Mouse (Mus musculus) monocyte, adult 5-6 weeks (primary cell): ENCODE data around the gene Cntnap5a. TPM values are rescaled to one million over a fixed set of nuclear protein-coding genes. Genes with fewer than 3 reads are reported as not detected.

ENCODE experiments used
- ATAC-seq: fragments of 153-309, 156-312 bp; replicated peaks from 2 replicates; pipeline ENCODE4 v1.8.0; 2017; ENCODE audit warnings: mild to moderate bottlenecking; ENCODE audit not compliant: low TSS enrichment, insufficient number of reproducible peaks, severe bottlenecking, poor library complexity, low FRiP score
- total RNA-seq: library from RNA; stranded (forward); fragments of 200-1000, 200-491, 200-594 nt; gene quantifications from 3 replicates; pipeline ENCODE4 v1.2.3, GENCODE M21; 2017

The Cntnap5a gene
- total RNA-seq: not detected in 3 replicates

DNA sequence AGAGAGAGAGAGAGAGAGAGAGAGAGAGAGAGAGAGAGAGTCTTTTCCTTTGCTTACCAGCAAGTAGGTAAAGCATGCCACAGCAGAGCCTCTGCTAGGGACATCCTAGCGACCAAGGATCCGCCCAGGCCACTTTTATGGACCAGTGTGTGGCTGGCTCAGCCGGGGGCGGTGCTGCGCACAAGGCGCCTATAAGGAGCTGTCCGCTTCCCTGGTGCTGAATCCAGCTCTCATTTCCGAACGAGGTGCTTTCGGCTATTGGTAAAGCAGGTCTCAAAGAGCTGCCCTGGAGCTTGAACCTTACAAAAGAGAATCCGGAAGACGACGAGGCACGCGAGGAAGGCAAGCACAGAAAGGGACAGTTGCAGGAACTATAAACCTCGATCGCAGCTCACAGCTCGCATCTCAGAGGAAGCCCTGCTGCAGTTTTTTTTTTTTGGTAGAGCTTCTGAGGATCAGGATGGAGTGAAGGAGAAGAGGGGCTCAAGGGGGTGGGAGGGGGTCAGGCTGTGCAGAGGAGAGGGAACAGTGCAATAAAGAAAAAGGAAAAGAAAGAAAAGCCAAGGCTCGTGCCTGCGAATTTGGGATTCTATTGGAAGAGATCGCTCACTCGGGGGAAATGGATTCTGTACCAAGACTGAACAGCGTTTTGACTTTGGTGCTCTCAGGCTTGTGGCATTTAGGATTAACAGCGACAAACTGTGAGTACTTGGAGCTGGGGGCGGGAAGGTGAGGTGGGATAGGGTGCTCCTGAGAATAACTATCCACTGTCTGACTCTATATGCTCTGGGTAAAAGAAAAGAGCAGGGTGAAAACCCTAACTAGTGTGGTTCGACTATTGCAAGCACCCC lies at the start of gene Cntnap5a:
Cntnap5a (plus strand) TSS at position 239 of the 851 bp plus-strand sequence.
- no peak for ATAC-seq

GRCm38 (mm10) chr1:115646921-115647320 lies 37.6 kb upstream of the Cntnap5a start:
- ATAC-seq: no peak

DNA sequence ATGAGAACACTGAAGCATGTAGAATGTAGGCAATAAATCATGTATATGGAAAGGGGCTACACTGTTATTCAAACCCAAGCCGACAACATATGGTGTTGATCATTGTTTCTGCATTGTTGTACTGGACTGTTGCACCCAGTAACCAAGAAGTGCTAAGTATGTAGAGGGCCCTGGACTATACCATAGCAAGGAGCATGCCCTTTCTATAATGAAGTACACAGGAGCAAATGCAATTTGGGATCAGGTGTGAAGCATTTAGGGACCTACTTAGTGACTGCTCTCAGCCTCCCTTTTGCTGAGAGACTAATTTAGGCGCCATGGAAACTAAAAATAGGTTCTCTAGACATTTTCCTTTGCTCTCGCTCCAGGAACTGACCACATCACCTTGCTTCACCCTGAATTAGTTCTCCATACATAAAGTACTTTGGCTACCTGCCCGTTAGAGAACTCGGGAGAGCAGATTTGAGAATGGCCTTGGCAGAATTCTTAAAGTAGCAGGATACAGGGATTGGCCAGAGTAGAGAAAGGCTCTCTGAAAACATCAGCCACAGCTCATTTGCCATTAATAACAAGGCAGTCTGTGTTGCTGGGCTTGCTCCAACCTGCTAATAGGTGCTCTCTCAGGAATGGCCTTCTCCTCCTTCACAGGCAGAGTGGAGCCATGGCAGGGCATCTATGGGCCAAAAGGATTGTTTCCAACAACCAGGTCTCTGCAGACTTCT lies 26.1 kb upstream of the Cntnap5a start:
- ATAC-seq: no peak

- ATAC-seq: no peak
Measured at GRCm38 (mm10) chr1:115686494-115686893, 1.9 kb downstream of the Cntnap5a start.

DNA sequence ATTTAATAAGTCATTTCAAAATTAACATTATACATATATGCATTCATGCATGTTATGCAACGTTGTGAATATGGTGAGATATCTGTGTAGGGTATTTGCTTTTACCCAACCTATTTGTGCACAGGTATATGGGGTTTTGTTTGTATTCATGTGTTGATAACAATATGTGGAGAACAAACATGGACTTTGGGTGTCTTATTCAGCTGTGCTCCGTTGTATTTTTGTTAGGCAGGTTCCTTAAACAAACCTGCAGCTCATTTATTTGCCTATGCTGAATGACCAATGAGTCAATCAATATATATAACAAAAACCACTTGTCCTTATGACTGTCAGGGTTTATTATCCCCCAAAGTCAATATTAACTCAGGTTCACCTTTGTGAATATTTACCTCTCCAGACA lies 15.2 kb downstream of the Cntnap5a start:
- ATAC-seq: no peak

- no peak for ATAC-seq
Measured at GRCm38 (mm10) chr1:115742556-115742955, 58.0 kb downstream of the Cntnap5a start.

DNA sequence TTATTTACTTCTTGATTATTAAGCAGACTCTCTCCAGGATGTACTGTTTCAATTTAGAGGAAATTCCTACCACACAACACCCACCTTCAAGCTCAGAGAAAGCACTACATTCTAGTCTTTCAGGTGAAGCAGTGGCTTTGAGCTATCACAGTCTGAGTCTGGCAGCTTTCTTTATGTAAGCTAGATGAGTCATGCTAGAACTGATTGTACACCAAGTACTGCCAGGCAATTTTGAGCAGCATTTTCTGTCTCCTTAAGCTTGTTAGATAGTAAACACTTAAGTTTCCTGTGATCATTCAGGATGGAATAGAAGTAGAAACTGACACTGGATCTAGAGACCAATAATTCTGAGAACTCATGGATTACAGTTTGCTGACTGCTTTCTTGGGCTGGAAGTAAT lies 61.0 kb downstream of the Cntnap5a start:
- ATAC-seq: no peak

GRCm38 (mm10) chr1:115784737-115785136 lies 100.2 kb downstream of the Cntnap5a start:
- no peak for ATAC-seq

- no peak for ATAC-seq
Measured at GRCm38 (mm10) chr1:115842591-115842990, 158.0 kb downstream of the Cntnap5a start.

- no peak for ATAC-seq
Measured at GRCm38 (mm10) chr1:115847605-115848004, 163.0 kb downstream of the Cntnap5a start.

GRCm38 (mm10) chr1:115852206-115852605 lies 167.7 kb downstream of the Cntnap5a start:
- no peak for ATAC-seq

DNA sequence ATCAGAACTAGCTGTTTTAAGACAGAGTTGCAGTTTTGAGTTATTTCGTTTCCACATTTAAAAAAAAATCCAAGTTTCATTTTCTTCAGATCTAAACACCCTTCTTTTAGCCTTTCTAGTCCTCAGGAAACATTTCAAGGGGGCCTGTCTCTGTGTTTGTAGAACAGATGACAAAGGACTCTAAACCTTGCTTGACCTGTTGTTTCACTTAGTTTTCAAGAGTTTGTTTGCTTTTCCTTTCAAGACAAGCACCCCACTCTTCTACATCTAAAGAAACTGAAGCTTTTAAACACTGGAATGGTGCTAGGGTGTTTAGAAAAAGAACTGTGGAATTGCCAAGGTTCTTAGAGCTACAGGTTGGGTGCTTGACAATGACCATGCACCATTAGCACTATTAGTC lies 233.8 kb downstream of the Cntnap5a start:
- ATAC-seq: no peak

- ATAC-seq: no peak
Measured at GRCm38 (mm10) chr1:115925953-115926665, 241.6 kb downstream of the Cntnap5a start.

- ATAC-seq: no peak
Measured at GRCm38 (mm10) chr1:115932045-115932444, 247.5 kb downstream of the Cntnap5a start.

GRCm38 (mm10) chr1:115945892-115946291 lies 261.3 kb downstream of the Cntnap5a start:
- no peak for ATAC-seq

GRCm38 (mm10) chr1:115956528-115956927 lies 272.0 kb downstream of the Cntnap5a start:
- ATAC-seq: no peak

- no peak for ATAC-seq
Measured at GRCm38 (mm10) chr1:115964993-115965575, 280.5 kb downstream of the Cntnap5a start.

- no peak for ATAC-seq
Measured at GRCm38 (mm10) chr1:115990204-115990603, 305.6 kb downstream of the Cntnap5a start.

DNA sequence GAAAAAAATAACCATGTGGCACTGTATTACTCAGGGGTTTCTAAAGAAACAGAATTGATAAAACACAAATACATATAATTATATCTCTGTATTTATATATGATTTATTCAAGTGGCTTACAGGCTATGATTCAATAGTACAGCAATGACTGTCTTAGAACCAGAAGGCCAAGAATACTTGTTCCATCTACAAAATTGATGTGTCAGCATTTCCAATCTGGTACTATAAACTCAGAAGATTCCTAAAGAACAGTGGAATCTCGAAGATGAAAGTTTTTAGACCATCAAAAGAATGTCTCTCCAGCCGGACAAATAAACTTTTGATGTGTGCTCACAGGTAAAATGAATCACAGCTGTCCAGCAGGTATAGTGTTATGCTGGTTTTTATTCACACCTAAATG lies 331.2 kb downstream of the Cntnap5a start:
- ATAC-seq: no peak
